Mouse (Mus musculus): ENCODE results near the gene Fat3. TPM values are rescaled to one million over a fixed set of nuclear protein-coding genes. Genes with fewer than 3 reads are reported as not detected.

Gene Fat3
- polyA plus RNA-seq, 1 experiment from 2014 or later, result 7.5 TPM

- ATAC-seq, result no peak
- 84% methylated on average over 1 of the region's 1 CpGs for WGBS
Measured at GRCm38 (mm10) chr9:16283033-16283432, 218.1 kb downstream of the Fat3 start.

GRCm38 (mm10) chr9:16282291-16282804 lies 218.7 kb downstream of the Fat3 start:
- no peak for ATAC-seq

More at GRCm38 (mm10) chr9:16283033-16283432, 218.1 kb downstream of the Fat3 start:
- H3K4me1 ChIP-seq (ENCODE audit: control insufficient read depth, insufficient read depth, low read depth, low read length), result no peaks in the 10 kb centered on the region
- H3K4me3 ChIP-seq (ENCODE audit: low read length), result no peak overlapping the region
- no peaks in the 10 kb centered on the region for H3K27me3 ChIP-seq (replicated peaks; ENCODE audit: control insufficient read depth, insufficient read depth, low read length)
- H3K9ac ChIP-seq (ENCODE audit: low read depth, low read length), result no peak overlapping the region
- H3K27ac ChIP-seq (ENCODE audit: low read depth, low read length), result no peak overlapping the region
- H3K4me2 ChIP-seq (ENCODE audit: low read length), result no peak overlapping the region
- H3K36me3 ChIP-seq (ENCODE audit: control insufficient read depth, insufficient read depth, low read length), result no peaks in the 10 kb centered on the region
- no peaks in the 10 kb centered on the region for H3K9me3 ChIP-seq (ENCODE audit: control insufficient read depth, low read length)

GRCm38 (mm10) chr9:16275589-16275988 lies 225.5 kb downstream of the Fat3 start:
- Histone ChIP-seq H3K36me3 (ENCODE audit: control insufficient read depth, insufficient read depth, low read length) (no peaks in the 10 kb centered on the region), H3K4me3 (ENCODE audit: low read length) (no peak overlapping the region), H3K9ac (ENCODE audit: low read depth, low read length) (no peak overlapping the region), H3K4me2 (ENCODE audit: low read length) (no peak overlapping the region), H3K9me3 (ENCODE audit: control insufficient read depth, low read length) (no peaks in the 10 kb centered on the region), H3K27ac (ENCODE audit: low read depth, low read length) (no peak overlapping the region), H3K4me1 (ENCODE audit: control insufficient read depth, insufficient read depth, low read depth, low read length) (no peaks in the 10 kb centered on the region), H3K27me3 (replicated peaks; ENCODE audit: control insufficient read depth, insufficient read depth, low read length) (no peaks in the 10 kb centered on the region)
- peak; percentile 65; the same call in 1 of the 2 replicates for ATAC-seq
- 46% methylated on average over 2 of the region's 2 CpGs for WGBS

More at GRCm38 (mm10) chr9:16282291-16282804, 218.7 kb downstream of the Fat3 start:
- Histone ChIP-seq H3K4me2 (ENCODE audit: low read length) (no peak overlapping the region), H3K27me3 (replicated peaks; ENCODE audit: control insufficient read depth, insufficient read depth, low read length) (no peaks in the 10 kb centered on the region), H3K4me3 (ENCODE audit: low read length) (no peak overlapping the region), H3K9ac (ENCODE audit: low read depth, low read length) (no peak overlapping the region), H3K36me3 (ENCODE audit: control insufficient read depth, insufficient read depth, low read length) (no peaks in the 10 kb centered on the region), H3K4me1 (ENCODE audit: control insufficient read depth, insufficient read depth, low read depth, low read length) (no peaks in the 10 kb centered on the region), H3K27ac (ENCODE audit: low read depth, low read length) (no peak overlapping the region), H3K9me3 (ENCODE audit: control insufficient read depth, low read length) (no peaks in the 10 kb centered on the region)

- no peak overlapping the region for H3K27ac ChIP-seq (ENCODE audit: low read depth, low read length)
- 64% methylated on average over 4 of the region's 4 CpGs for WGBS
- ATAC-seq, result no peak
Measured at GRCm38 (mm10) chr9:16274130-16274529, 227.0 kb downstream of the Fat3 start.

GRCm38 (mm10) chr9:16272810-16273209 lies 228.3 kb downstream of the Fat3 start:
- Histone ChIP-seq H3K27ac (ENCODE audit: low read depth, low read length) (no peak overlapping the region), H3K4me3 (ENCODE audit: low read length) (no peak overlapping the region), H3K4me2 (ENCODE audit: low read length) (no peak overlapping the region), H3K9me3 (ENCODE audit: control insufficient read depth, low read length) (no peaks in the 10 kb centered on the region), H3K27me3 (replicated peaks; ENCODE audit: control insufficient read depth, insufficient read depth, low read length) (no peaks in the 10 kb centered on the region), H3K4me1 (ENCODE audit: control insufficient read depth, insufficient read depth, low read depth, low read length) (no peaks in the 10 kb centered on the region), H3K36me3 (ENCODE audit: control insufficient read depth, insufficient read depth, low read length) (no peaks in the 10 kb centered on the region), H3K9ac (ENCODE audit: low read depth, low read length) (no peak overlapping the region)
- WGBS, result 73% methylated on average over 1 of the region's 1 CpGs
- ATAC-seq, result no peak

More at GRCm38 (mm10) chr9:16274130-16274529, 227.0 kb downstream of the Fat3 start:
- H3K4me3 ChIP-seq (ENCODE audit: low read length), result no peak overlapping the region
- no peak overlapping the region for H3K9ac ChIP-seq (ENCODE audit: low read depth, low read length)
- H3K4me2 ChIP-seq (ENCODE audit: low read length), result no peak overlapping the region
- H3K9me3 ChIP-seq (ENCODE audit: control insufficient read depth, low read length), result no peaks in the 10 kb centered on the region
- no peaks in the 10 kb centered on the region for H3K4me1 ChIP-seq (ENCODE audit: control insufficient read depth, insufficient read depth, low read depth, low read length)
- no peaks in the 10 kb centered on the region for H3K36me3 ChIP-seq (ENCODE audit: control insufficient read depth, insufficient read depth, low read length)
- H3K27me3 ChIP-seq (replicated peaks; ENCODE audit: control insufficient read depth, insufficient read depth, low read length), result no peaks in the 10 kb centered on the region

GRCm38 (mm10) chr9:16270768-16271114 lies 230.3 kb downstream of the Fat3 start:
- Histone ChIP-seq H3K4me1 (ENCODE audit: control insufficient read depth, insufficient read depth, low read depth, low read length) (no peaks in the 10 kb centered on the region), H3K9me3 (ENCODE audit: control insufficient read depth, low read length) (no peaks in the 10 kb centered on the region), H3K27ac (ENCODE audit: low read depth, low read length) (no peak overlapping the region), H3K36me3 (ENCODE audit: control insufficient read depth, insufficient read depth, low read length) (no peaks in the 10 kb centered on the region), H3K9ac (ENCODE audit: low read depth, low read length) (no peak overlapping the region), H3K27me3 (replicated peaks; ENCODE audit: control insufficient read depth, insufficient read depth, low read length) (no peaks in the 10 kb centered on the region), H3K4me2 (ENCODE audit: low read length) (no peak overlapping the region), H3K4me3 (ENCODE audit: low read length) (no peak overlapping the region)
- no peak for ATAC-seq

- no peak overlapping the region for H3K4me3 ChIP-seq (ENCODE audit: low read length)
- H3K9ac ChIP-seq (ENCODE audit: low read depth, low read length), result no peak overlapping the region
- WGBS, result 74% methylated on average over 4 of the region's 4 CpGs
- H3K9me3 ChIP-seq (ENCODE audit: control insufficient read depth, low read length), result no peaks in the 10 kb centered on the region
- no peak overlapping the region for H3K27ac ChIP-seq (ENCODE audit: low read depth, low read length)
- no peak for ATAC-seq
- no peak overlapping the region for H3K4me2 ChIP-seq (ENCODE audit: low read length)
- no peaks in the 10 kb centered on the region for H3K36me3 ChIP-seq (ENCODE audit: control insufficient read depth, insufficient read depth, low read length)
- no peaks in the 10 kb centered on the region for H3K4me1 ChIP-seq (ENCODE audit: control insufficient read depth, insufficient read depth, low read depth, low read length)
- no peaks in the 10 kb centered on the region for H3K27me3 ChIP-seq (replicated peaks; ENCODE audit: control insufficient read depth, insufficient read depth, low read length)
Measured at GRCm38 (mm10) chr9:16270056-16270767, 230.9 kb downstream of the Fat3 start.

- ATAC-seq, result peak; percentile 66; the same call in 1 of the 2 replicates
- 64% methylated on average over 4 of the region's 4 CpGs for WGBS
- no peak overlapping the region for H3K4me3 ChIP-seq (ENCODE audit: low read length)
- no peak overlapping the region for H3K9ac ChIP-seq (ENCODE audit: low read depth, low read length)
- H3K9me3 ChIP-seq (ENCODE audit: control insufficient read depth, low read length), result no peaks in the 10 kb centered on the region
- no peaks in the 10 kb centered on the region for H3K4me1 ChIP-seq (ENCODE audit: control insufficient read depth, insufficient read depth, low read depth, low read length)
- H3K4me2 ChIP-seq (ENCODE audit: low read length), result no peak overlapping the region
- no peak overlapping the region for H3K27ac ChIP-seq (ENCODE audit: low read depth, low read length)
- no peaks in the 10 kb centered on the region for H3K27me3 ChIP-seq (replicated peaks; ENCODE audit: control insufficient read depth, insufficient read depth, low read length)
- H3K36me3 ChIP-seq (ENCODE audit: control insufficient read depth, insufficient read depth, low read length), result no peaks in the 10 kb centered on the region
Measured at GRCm38 (mm10) chr9:16265519-16265918, 235.6 kb downstream of the Fat3 start.

- no peak overlapping the region for H3K9ac ChIP-seq (ENCODE audit: low read depth, low read length)
- no peak overlapping the region for H3K4me2 ChIP-seq (ENCODE audit: low read length)
- no peaks in the 10 kb centered on the region for H3K36me3 ChIP-seq (ENCODE audit: control insufficient read depth, insufficient read depth, low read length)
- peak; percentile 67 for ATAC-seq
- 27% methylated on average over 3 of the region's 3 CpGs for WGBS
- H3K27me3 ChIP-seq (replicated peaks; ENCODE audit: control insufficient read depth, insufficient read depth, low read length), result no peaks in the 10 kb centered on the region
- H3K27ac ChIP-seq (ENCODE audit: low read depth, low read length), result no peak overlapping the region
- no peak overlapping the region for H3K4me3 ChIP-seq (ENCODE audit: low read length)
- H3K9me3 ChIP-seq (ENCODE audit: control insufficient read depth, low read length), result no peaks in the 10 kb centered on the region
- peaks cover 11% of the 10 kb centered on the region for H3K4me1 ChIP-seq (ENCODE audit: control insufficient read depth, insufficient read depth, low read depth, low read length)
Measured at GRCm38 (mm10) chr9:16257241-16257840, 243.7 kb downstream of the Fat3 start.
